ENCODE assay signal across 21 mouse cellular contexts in the genomic region with DNA sequence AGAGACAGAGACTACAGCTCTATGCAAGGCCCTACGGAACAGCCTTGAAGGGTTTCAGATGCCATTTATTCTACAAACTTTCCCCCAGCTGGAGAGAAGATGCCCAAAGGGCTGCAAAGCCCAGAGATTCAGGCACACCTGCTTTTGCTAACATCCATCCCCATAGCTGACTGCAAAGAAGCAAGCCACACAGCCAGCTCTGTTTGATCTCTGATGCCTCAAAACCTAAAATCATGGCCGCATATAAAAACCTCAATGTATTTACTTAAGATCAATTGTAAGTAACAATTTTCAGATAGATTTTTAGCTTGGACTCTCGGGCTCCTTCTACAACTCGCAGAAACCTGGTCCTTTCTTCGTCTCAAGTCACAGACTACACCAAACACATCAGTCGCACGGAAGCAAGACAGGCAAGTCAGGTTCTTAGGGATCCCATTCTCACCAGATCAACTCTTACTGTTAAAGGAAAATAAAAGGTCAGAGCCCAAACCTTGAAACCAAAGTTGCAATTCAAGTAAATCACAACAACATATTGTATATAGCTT. TPM values are rescaled to one million over a fixed set of nuclear protein-coding genes. Genes with fewer than 3 reads are reported as not detected.
DNase-seq lines count a peak whose midpoint lies in the region; ATAC-seq and TF ChIP-seq lines count a peak whose summit lies in the region.
"Had no signal": no experiment of that assay in that cellular context is flagged by ENCODE, and none has a peak within 500 bp of the region (broad histone marks: within the 10 kb centered on the region; RNA-seq: fewer than 3 reads in every experiment).

No protein-coding gene starts in this region.

- H3K4me1 ChIP-seq in intestine, embryonic 14.5 days (replicated peaks; ENCODE audit: control insufficient read depth, insufficient read depth, low read length), result no peaks in the 10 kb centered on the region
- H3K4me1 ChIP-seq in intestine, postnatal 0 days (replicated peaks; ENCODE audit: control insufficient read depth, insufficient read depth, low read length), result no peaks in the 10 kb centered on the region
- H3K4me1 ChIP-seq in embryonic facial prominence, embryonic 10.5 days, result peaks cover 32% of the 10 kb centered on the region
- H3K4me1 ChIP-seq in forebrain, embryonic 15.5 days, result peaks cover 12% of the 10 kb centered on the region
- no peaks in the 10 kb centered on the region for H3K4me1 ChIP-seq in neural tube, embryonic 11.5 days (ENCODE audit: control insufficient read depth, insufficient read depth, low read length)
- H3K4me1 ChIP-seq: hindbrain, embryonic 12.5 days; liver, embryonic 15.5 days had no signal

- H3K27me3 ChIP-seq in intestine, embryonic 14.5 days (replicated peaks; ENCODE audit: control insufficient read depth, insufficient read depth, low read length), result peaks cover 98% of the 10 kb centered on the region
- peaks cover 97% of the 10 kb centered on the region for H3K27me3 ChIP-seq in intestine, postnatal 0 days (replicated peaks; ENCODE audit: control insufficient read depth, insufficient read depth, low read length)
- peaks cover 100% of the 10 kb centered on the region for H3K27me3 ChIP-seq in embryonic facial prominence, embryonic 10.5 days (replicated peaks; ENCODE audit: low read depth, poor library complexity, severe bottlenecking)
- H3K27me3 ChIP-seq in forebrain, embryonic 15.5 days, result peaks cover 40% of the 10 kb centered on the region
- peaks cover 91% of the 10 kb centered on the region for H3K27me3 ChIP-seq in neural tube, embryonic 11.5 days (ENCODE audit: control insufficient read depth, insufficient read depth, low read length)

- H3K27ac ChIP-seq in intestine, embryonic 14.5 days (ENCODE audit: low read depth), result no peak overlapping the region
- no peak overlapping the region for H3K27ac ChIP-seq in intestine, postnatal 0 days (ENCODE audit: low read depth, low read length)
- peak overlapping the region; percentile 75 for H3K27ac ChIP-seq in embryonic facial prominence, embryonic 10.5 days (replicated peaks)
- H3K27ac ChIP-seq in forebrain, embryonic 15.5 days (replicated peaks), result peak overlapping the region; percentile 93
- H3K27ac ChIP-seq in neural tube, embryonic 11.5 days (ENCODE audit: low read depth, low read length), result no peak overlapping the region
- H3K27ac ChIP-seq: gastrocnemius, adult 2 months; hindbrain, embryonic 12.5 days; liver, embryonic 15.5 days had no signal

- H3K9me3 ChIP-seq in intestine, embryonic 14.5 days (ENCODE audit: control insufficient read depth, low read length), result no peaks in the 10 kb centered on the region
- no peaks in the 10 kb centered on the region for H3K9me3 ChIP-seq in intestine, postnatal 0 days (ENCODE audit: control insufficient read depth)
- H3K9me3 ChIP-seq in embryonic facial prominence, embryonic 10.5 days, result no peaks in the 10 kb centered on the region
- H3K9me3 ChIP-seq in forebrain, embryonic 15.5 days, result no peaks in the 10 kb centered on the region
- H3K9me3 ChIP-seq in neural tube, embryonic 11.5 days (ENCODE audit: control insufficient read depth, low read length), result no peaks in the 10 kb centered on the region
- H3K9me3 ChIP-seq: hindbrain, embryonic 12.5 days; liver, embryonic 15.5 days had no signal

- peak; percentile 60 for DNase-seq in intestine, embryonic 14.5 days (ENCODE audit: low spot score)
- peak; percentile 45 for DNase-seq in embryonic facial prominence, embryonic 10.5 days (ENCODE audit: low spot score)
- DNase-seq in neural tube, embryonic 11.5 days (ENCODE audit: low spot score), result peak; percentile 18
- no peak for DNase-seq in right cerebral cortex, postnatal 4 days
- DNase-seq in left cerebral cortex, postnatal 25 days (ENCODE audit: low spot score in 2 of 2), result no peak
- no peak for DNase-seq in lung, postnatal 25 days (ENCODE audit: low spot score)
- DNase-seq: adrenal gland, postnatal 25 days; B cell, adult 2 months; cerebellum, adult 9-10 months; gastrocnemius, adult 2 months; kidney, adult 11 months; kidney, postnatal 10 days; thymus, postnatal 25 days had no signal

- H3K4me3 ChIP-seq in intestine, embryonic 14.5 days (ENCODE audit: low read depth, low read length), result no peak overlapping the region
- no peak overlapping the region for H3K4me3 ChIP-seq in intestine, postnatal 0 days (ENCODE audit: low read depth, low read length)
- H3K4me3 ChIP-seq in embryonic facial prominence, embryonic 10.5 days, result peak overlapping the region; percentile 74
- H3K4me3 ChIP-seq in forebrain, embryonic 15.5 days, result peak overlapping the region; percentile 40
- no peak overlapping the region for H3K4me3 ChIP-seq in neural tube, embryonic 11.5 days (ENCODE audit: low read depth, low read length)
- H3K4me3 ChIP-seq: gastrocnemius, adult 2 months; hindbrain, embryonic 12.5 days; liver, embryonic 15.5 days; megakaryocyte, embryonic 14.5 days had no signal

- H3K9ac ChIP-seq in intestine, embryonic 14.5 days (ENCODE audit: low read length), result no peak overlapping the region
- no peak overlapping the region for H3K9ac ChIP-seq in intestine, postnatal 0 days (ENCODE audit: low read depth, low read length)
- peak overlapping the region; percentile 44 for H3K9ac ChIP-seq in forebrain, embryonic 15.5 days (replicated peaks)
- H3K9ac ChIP-seq in neural tube, embryonic 11.5 days (ENCODE audit: low read length), result no peak overlapping the region
- H3K9ac ChIP-seq: hindbrain, embryonic 12.5 days; liver, embryonic 15.5 days had no signal

- TF ChIP-seq CTCF in intestine, postnatal 0 days (IDR thresholded peaks at IDR 0.05; ENCODE audit: low read depth), result no peak

- intact Hi-C loops in left cerebral cortex, postnatal 25 days (cut with DNase I), result no loop called here

- ATAC-seq in intestine, embryonic 14.5 days (replicated peaks; ENCODE audit: low FRiP score, low TSS enrichment, low read depth), result no peak
- ATAC-seq in intestine, postnatal 0 days, result no peak
- ATAC-seq in forebrain, embryonic 15.5 days (replicated peaks), result no peak
- ATAC-seq in neural tube, embryonic 11.5 days (ENCODE audit: insufficient read depth, low FRiP score, low TSS enrichment), result no peak
- ATAC-seq: lung, postnatal 0 days had no signal

- 1% methylated on average over 7 of the region's 7 CpGs for WGBS in intestine, embryonic 14.5 days
- 2% methylated on average over 7 of the region's 7 CpGs for WGBS in intestine, postnatal 0 days
- WGBS in embryonic facial prominence, embryonic 10.5 days, result 2% methylated on average over 7 of the region's 7 CpGs
- WGBS in forebrain, embryonic 15.5 days, result under 1% methylated on average over 7 of the region's 7 CpGs
- under 1% methylated on average over 7 of the region's 7 CpGs for WGBS in neural tube, embryonic 11.5 days

- no peaks in the 10 kb centered on the region for H3K36me3 ChIP-seq in intestine, embryonic 14.5 days (ENCODE audit: control insufficient read depth, insufficient read depth, low read length)
- H3K36me3 ChIP-seq in intestine, postnatal 0 days (ENCODE audit: control insufficient read depth, insufficient read depth), result no peaks in the 10 kb centered on the region
- H3K36me3 ChIP-seq in embryonic facial prominence, embryonic 10.5 days (replicated peaks), result no peaks in the 10 kb centered on the region
- no peaks in the 10 kb centered on the region for H3K36me3 ChIP-seq in forebrain, embryonic 15.5 days
- no peaks in the 10 kb centered on the region for H3K36me3 ChIP-seq in neural tube, embryonic 11.5 days (ENCODE audit: control insufficient read depth, insufficient read depth, low read length)
- H3K36me3 ChIP-seq: hindbrain, embryonic 12.5 days; liver, embryonic 15.5 days had no signal

- H3K4me2 ChIP-seq in intestine, embryonic 14.5 days (ENCODE audit: low read length), result no peak overlapping the region
- H3K4me2 ChIP-seq in intestine, postnatal 0 days (replicated peaks; ENCODE audit: low read depth), result no peak overlapping the region
- peak overlapping the region; percentile 66 for H3K4me2 ChIP-seq in forebrain, embryonic 15.5 days (replicated peaks)
- no peak overlapping the region for H3K4me2 ChIP-seq in neural tube, embryonic 11.5 days (ENCODE audit: low read depth)
- H3K4me2 ChIP-seq: hindbrain, embryonic 12.5 days; liver, embryonic 15.5 days had no signal

RNA-seq across cellular contexts. Expression of gene Dlx6, which starts 7.8 kb away (rescaled TPM):
- not detected in 2 replicates for polyA plus RNA-seq in intestine, embryonic 14.5 days (2014; fragmentation: Nextera tagmentation; extraction: Ambion mirVana)
- not detected in 2 replicates for polyA plus RNA-seq in intestine, postnatal 0 days (2015; fragmentation: Nextera tagmentation; extraction: Ambion mirVana)
- 4.9 and 5.9 TPM in 2 replicates for polyA plus RNA-seq in embryonic facial prominence, embryonic 10.5 days (2016; fragmentation: Nextera tagmentation; extraction: Ambion mirVana)
- 13.2 and 14.7 TPM in 2 replicates for polyA plus RNA-seq in forebrain, embryonic 15.5 days (2015; fragmentation: Nextera tagmentation; extraction: Ambion mirVana)
- not detected in 2 replicates for polyA plus RNA-seq in neural tube, embryonic 11.5 days (2014; fragmentation: Nextera tagmentation; extraction: Ambion mirVana)
- 10 to 100 TPM in 1 of 2 experiments, 1 to 10 TPM in 1; 7.3 to 21.3 TPM for total RNA-seq in left cerebral cortex, postnatal 25 days (2021)
- total RNA-seq: gastrocnemius, adult 2 months; heart, adult 8-10 months had no signal
- polyA plus RNA-seq: heart, embryonic 16.5 days; liver, embryonic 15.5 days; lung, postnatal 0 days had no signal

RNA-seq across cellular contexts. Expression of gene Dlx5, which starts 10.9 kb away (rescaled TPM):
- 2.4 and 2.8 TPM in 2 replicates for polyA plus RNA-seq in intestine, embryonic 14.5 days (2014; fragmentation: Nextera tagmentation; extraction: Ambion mirVana)
- 0.27 and 0.33 TPM in 2 replicates for polyA plus RNA-seq in intestine, postnatal 0 days (2015; fragmentation: Nextera tagmentation; extraction: Ambion mirVana)
- polyA plus RNA-seq in embryonic facial prominence, embryonic 10.5 days (2016; fragmentation: Nextera tagmentation; extraction: Ambion mirVana), result 75.5 and 92.2 TPM in 2 replicates
- polyA plus RNA-seq in forebrain, embryonic 15.5 days (2015; fragmentation: Nextera tagmentation; extraction: Ambion mirVana), result 81.5 and 84.7 TPM in 2 replicates
- 0.74 and 0.97 TPM in 2 replicates for polyA plus RNA-seq in neural tube, embryonic 11.5 days (2014; fragmentation: Nextera tagmentation; extraction: Ambion mirVana)
- total RNA-seq in left cerebral cortex, postnatal 25 days (2021), result 1 to 10 TPM; 6.5 to 9.1 TPM
- total RNA-seq: adrenal gland, postnatal 25 days; gastrocnemius, adult 2 months had no signal
- polyA plus RNA-seq: liver, embryonic 15.5 days; lung, postnatal 0 days had no signal

Comparison
In these comparisons a context has a peak if more than half of its experiments do, and no peak if none do; other contexts are left out.
1. DNase-seq: peak in intestine, embryonic 14.5 days (single experiment), embryonic facial prominence, embryonic 10.5 days (single experiment) and neural tube, embryonic 11.5 days (single experiment); none in right cerebral cortex, postnatal 4 days (single experiment), left cerebral cortex, postnatal 25 days (0 of 2) and lung, postnatal 25 days (single experiment).
2. H3K27ac ChIP-seq: peak in embryonic facial prominence, embryonic 10.5 days (single experiment) and forebrain, embryonic 15.5 days (single experiment); none in intestine, embryonic 14.5 days (single experiment), intestine, postnatal 0 days (single experiment) and neural tube, embryonic 11.5 days (single experiment).
3. H3K4me3 ChIP-seq: peak in embryonic facial prominence, embryonic 10.5 days (single experiment) and forebrain, embryonic 15.5 days (single experiment); none in intestine, embryonic 14.5 days (single experiment), intestine, postnatal 0 days (single experiment) and neural tube, embryonic 11.5 days (single experiment).
4. RNA of gene Dlx5, which starts 10.9 kb away (polyA plus RNA-seq): 75.5 to 92.2 TPM in embryonic facial prominence, embryonic 10.5 days and 81.5 to 84.7 TPM in forebrain, embryonic 15.5 days; 2.4 to 2.8 TPM in intestine, embryonic 14.5 days, 0.74 to 0.97 TPM in neural tube, embryonic 11.5 days and 0.27 to 0.33 TPM in intestine, postnatal 0 days; every median in the first group is over 10 times any median in the second.